In the genomic region with DNA sequence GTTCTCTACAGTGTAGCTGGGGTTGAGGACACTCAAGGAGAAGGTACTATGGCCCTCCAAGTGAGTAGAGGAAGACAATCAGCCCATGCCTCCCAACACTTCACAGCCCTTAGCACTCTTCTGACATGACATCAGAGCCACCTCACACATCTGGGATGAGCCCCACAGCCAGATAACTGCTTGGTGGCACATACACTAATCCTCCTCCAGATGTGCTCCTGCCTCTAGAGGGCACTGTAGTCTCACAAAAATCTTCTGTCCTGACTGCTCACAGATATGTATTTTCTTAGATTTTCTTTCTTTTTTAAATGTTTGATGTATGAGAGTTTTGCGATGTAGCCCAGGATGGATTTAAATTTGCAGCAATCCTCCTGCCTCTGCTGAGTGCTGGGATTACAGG, we compare ENCODE assay signal across 8 mouse cellular contexts. TPM values are rescaled to one million over a fixed set of nuclear protein-coding genes. Genes with fewer than 3 reads are reported as not detected.
DNase-seq lines count a peak whose midpoint lies in the region; TF ChIP-seq lines count a peak whose summit lies in the region.
"Had no signal": no experiment of that assay in that cellular context is flagged by ENCODE, and none has a peak within 500 bp of the region (broad histone marks: within the 10 kb centered on the region; RNA-seq: fewer than 3 reads in every experiment).

No protein-coding gene starts in this region.

- H3K27me3 ChIP-seq in MEL (ENCODE audit: control insufficient read depth in 1 of 2, insufficient read depth in 2 of 2, low read length in 2 of 2), result no peaks in the 10 kb centered on the region
- H3K27me3 ChIP-seq: midbrain, embryonic 12.5 days had no signal

- H3K4me3 ChIP-seq in MEL (ENCODE audit: control insufficient read depth in 1 of 2, insufficient read depth in 1 of 2, low read depth in 2 of 2, low read length in 2 of 2), result no peak overlapping the region
- no peak overlapping the region for H3K4me3 ChIP-seq in bone marrow, adult 2 months (replicated peaks; ENCODE audit: control insufficient read depth, low read depth, low read length)
- H3K4me3 ChIP-seq in lung, adult 2 months (replicated peaks; ENCODE audit: extremely low read depth, low read depth, low read length), result no peak overlapping the region
- H3K4me3 ChIP-seq: midbrain, embryonic 12.5 days had no signal

- TF ChIP-seq EP300 in MEL (IDR thresholded peaks at IDR 0.05; ENCODE audit: low read depth in 1 of 2, low read length in 2 of 2), result no peak

- TF ChIP-seq CTCF in MEL (IDR thresholded peaks at IDR 0.05 in 2 of 3, conservative IDR thresholded peaks at IDR 0.05 in 1 of 3; ENCODE audit: control insufficient read depth in 1 of 3, insufficient read depth in 1 of 3, low read depth in 2 of 3, low read length in 3 of 3, poor library complexity in 1 of 3, severe bottlenecking in 1 of 3), result peak; percentile 35 to 65 (median 58); a peak in 5 of 6 replicates
- peak; percentile 37; the same call in 1 of the 2 replicates for TF ChIP-seq CTCF in bone marrow, adult 2 months (IDR thresholded peaks at IDR 0.05; ENCODE audit: control insufficient read depth, insufficient read depth, low read length)
- TF ChIP-seq CTCF in lung, adult 2 months (IDR thresholded peaks at IDR 0.05; ENCODE audit: insufficient read depth, low read length), result peak; percentile 44

- no peak; a peak in 1 of 4 replicates for TF ChIP-seq POLR2A in MEL (IDR thresholded peaks at IDR 0.05; ENCODE audit: control insufficient read depth in 1 of 2, insufficient read depth in 1 of 2, low read depth in 1 of 2, low read length in 2 of 2, poor library complexity in 1 of 2)
- TF ChIP-seq POLR2A in bone marrow, adult 2 months (IDR thresholded peaks at IDR 0.05; ENCODE audit: borderline replicate concordance, control insufficient read depth, low read depth, low read length), result no peak
- no peak for TF ChIP-seq POLR2A in lung, adult 2 months (IDR thresholded peaks at IDR 0.05; ENCODE audit: borderline replicate concordance, extremely low read depth, low read depth, low read length)

- peaks cover 12% of the 10 kb centered on the region for H3K79me2 ChIP-seq in MEL (ENCODE audit: control insufficient read depth, insufficient read depth, low read length, poor library complexity)

- TF ChIP-seq RAD21 in MEL (IDR thresholded peaks at IDR 0.05; ENCODE audit: low read depth, low read length), result peak; percentile 27

- H3K4me1 ChIP-seq in MEL (ENCODE audit: control insufficient read depth in 1 of 2, insufficient read depth in 2 of 2, low read length in 2 of 2), result peaks cover 0 to 3% of the 10 kb centered on the region in 2 experiments; a peak in 2 of 4 replicates
- no peaks in the 10 kb centered on the region for H3K4me1 ChIP-seq in bone marrow, adult 2 months (ENCODE audit: control insufficient read depth, insufficient read depth, low read length)
- peaks cover 4% of the 10 kb centered on the region for H3K4me1 ChIP-seq in lung, adult 2 months (ENCODE audit: control insufficient read depth, insufficient read depth, low read length)
- H3K4me1 ChIP-seq: midbrain, embryonic 12.5 days had no signal

- no peak overlapping the region for H3K9ac ChIP-seq in MEL (ENCODE audit: control insufficient read depth, low read depth, low read length, poor library complexity, severe bottlenecking)
- H3K9ac ChIP-seq: midbrain, embryonic 12.5 days had no signal

- H3K36me3 ChIP-seq in MEL (ENCODE audit: control insufficient read depth in 1 of 2, insufficient read depth in 2 of 2, low read length in 2 of 2), result peaks cover 12 to 39% of the 10 kb centered on the region in 2 experiments

- no peaks in the 10 kb centered on the region for H3K9me3 ChIP-seq in MEL (replicated peaks; ENCODE audit: insufficient read depth, low read length)
- H3K9me3 ChIP-seq: midbrain, embryonic 12.5 days had no signal

- no peak overlapping the region for H3K27ac ChIP-seq in MEL (ENCODE audit: control insufficient read depth, low read depth, low read length)
- no peak overlapping the region for H3K27ac ChIP-seq in bone marrow, adult 2 months (ENCODE audit: control insufficient read depth, insufficient read depth, low read depth, low read length, poor library complexity)
- H3K27ac ChIP-seq: midbrain, embryonic 12.5 days had no signal

- peak; percentile 33 to 51 for DNase-seq in layer of hippocampus, postnatal 10 days (ENCODE audit: low spot score in 2 of 2)
- DNase-seq in layer of hippocampus, adult 9-11 months, result no peak
- peak; percentile 73 for DNase-seq in MEL (ENCODE audit: low read depth, low spot score)
- peak; percentile 70 for DNase-seq in heart, postnatal 4 days
- peak; percentile 51 for DNase-seq in lung, adult 2 months
- peak; percentile 65 to 84 for DNase-seq in spleen, postnatal 4 days (ENCODE audit: low spot score in 2 of 2)

- 74% methylated on average over 1 of the region's 1 CpGs for WGBS in bone marrow, adult 2 months
- WGBS in lung, adult 2 months, result 70% methylated on average over 1 of the region's 1 CpGs

TF ChIP-seq in MEL, 35 proteins besides CTCF, POLR2A, EP300 and RAD21:
- TF ChIP-seq POLR2AphosphoS5 (IDR thresholded peaks at IDR 0.05; ENCODE audit: borderline replicate concordance, low read depth, low read length) (no peak), MAZ (IDR thresholded peaks at IDR 0.05; ENCODE audit: low read depth, low read length) (no peak), CHD2 (IDR thresholded peaks at IDR 0.05; ENCODE audit: low read length) (no peak), MXI1 (IDR thresholded peaks at IDR 0.05; ENCODE audit: low read depth, low read length) (no peak), MAX (IDR thresholded peaks at IDR 0.05; ENCODE audit: low read length) (no peak), MAFK (IDR thresholded peaks at IDR 0.05; ENCODE audit: borderline replicate concordance, low read depth, low read length) (no peak), POLR2AphosphoS2 (IDR thresholded peaks at IDR 0.05; ENCODE audit: low read length) (no peak), JUND (IDR thresholded peaks at IDR 0.05; ENCODE audit: low read depth, low read length) (no peak), UBTF (IDR thresholded peaks at IDR 0.05; ENCODE audit: borderline replicate concordance, insufficient read depth, low read depth, low read length) (no peak), BHLHE40 (IDR thresholded peaks at IDR 0.05; ENCODE audit: borderline replicate concordance, low read depth, low read length) (no peak), TBP (IDR thresholded peaks at IDR 0.05; ENCODE audit: low read depth, low read length) (no peak), TCF12 (IDR thresholded peaks at IDR 0.05; ENCODE audit: low read depth, low read length) (no peak), SMC3 (IDR thresholded peaks at IDR 0.05; ENCODE audit: low read depth, low read length) (peak; percentile 35; the same call in 1 of the 2 replicates), ZC3H11A (IDR thresholded peaks at IDR 0.05; ENCODE audit: low read depth, low read length) (no peak), GATA1 (IDR thresholded peaks at IDR 0.05; ENCODE audit: low read depth, low read length) (peak; percentile 1; the same call in 1 of the 2 replicates)
TF ChIP-seq in MEL: peak in this region for 2.

RNA-seq across cellular contexts. Expression of a gene that starts 11.1 kb away (rescaled TPM):
- total RNA-seq in layer of hippocampus, postnatal 10 days (2021), result 100 to 1,000 TPM; 106 to 115 TPM
- 182 and 187 TPM in 2 replicates for total RNA-seq in MEL (2012; rRNA removed)
- 100 to 1,000 TPM in 1 of 2 experiments, not detected in 1; 287 TPM for polyA plus RNA-seq in MEL (2012; ENCODE audit: insufficient read depth in 1 of 2, insufficient read length in 2 of 2, low read depth in 1 of 2, low replicate concordance in 2 of 2, missing spikeins in 1 of 2)
- polyA plus RNA-seq in bone marrow, adult 2 months (2011; ENCODE audit: insufficient read depth, insufficient read length, low replicate concordance, missing spikeins), result 66.8 and 78.5 TPM in 2 replicates
- 100 to 1,000 TPM; 105 to 110 TPM for total RNA-seq in heart, postnatal 4 days (2021)
- 20.7 and 31.0 TPM in 2 replicates for polyA plus RNA-seq in lung, adult 2 months (2012; rRNA removed)

RNA-seq across cellular contexts. Expression of a gene that starts 24.2 kb away (rescaled TPM):
- total RNA-seq in layer of hippocampus, postnatal 10 days (2021), result 10 to 100 TPM; 46.4 to 52.8 TPM
- 32.2 and 32.9 TPM in 2 replicates for total RNA-seq in MEL (2012; rRNA removed)
- polyA plus RNA-seq in MEL (2012; ENCODE audit: insufficient read depth in 1 of 2, insufficient read length in 2 of 2, low read depth in 1 of 2, low replicate concordance in 2 of 2, missing spikeins in 1 of 2), result 10 to 100 TPM; 59.4 to 71.8 TPM
- polyA plus RNA-seq in bone marrow, adult 2 months (2011; ENCODE audit: insufficient read depth, insufficient read length, low replicate concordance, missing spikeins), result 56.8 and 95.0 TPM in 2 replicates
- 10 to 100 TPM; 36.8 to 39.3 TPM for total RNA-seq in heart, postnatal 4 days (2021)
- 44.9 and 45.9 TPM in 2 replicates for polyA plus RNA-seq in lung, adult 2 months (2012; rRNA removed)
